Mouse (Mus musculus) CD4-positive, CD25-positive, alpha-beta regulatory T cell (primary cell): ENCODE measurements around the gene Muc16. TPM values are rescaled to one million over a fixed set of nuclear protein-coding genes. Genes with fewer than 3 reads are reported as not detected.

Experiments used
- polyA plus RNA-seq: library from polyadenylated mRNA; unstranded; fragments of 100-300 nt; shearing (Covaris generic); gene quantifications from one replicate; pipeline ENCODE4 v1.2.1, GENCODE M21; 2017

Gene Muc16
- polyA plus RNA-seq = 0.06 TPM

GRCm38 (mm10) chr9:18674480-18675154 is at the start of gene Muc16:
TSS of gene Muc16 (minus strand) at chr9:18674530.

GRCm38 (mm10) chr9:18478168-18478567 is 196.2 kb downstream of the Muc16 start, which contains the start of the genes Zfp558 and Mbd3l1:
TSS of gene Zfp558 (minus strand) at chr9:18478268.
TSS of gene Mbd3l1 (plus strand) at chr9:18478359.

Other genes starting within 250 kb of the Muc16 start
- gene Mbd3l2, start 243.9 kb downstream of the Muc16 start, polyA plus RNA-seq = not detected
- gene Zfp558, start 196.3 kb downstream of the Muc16 start, polyA plus RNA-seq = 2.8 TPM
- not detected for gene Mbd3l1, start 196.2 kb downstream of the Muc16 start, polyA plus RNA-seq
- 0.10 TPM for gene Olfr24, start 89.5 kb upstream of the Muc16 start, polyA plus RNA-seq
- gene Olfr828, start 145.0 kb upstream of the Muc16 start, polyA plus RNA-seq = not detected
- gene Olfr829, start 180.4 kb upstream of the Muc16 start, polyA plus RNA-seq = not detected
- gene Olfr830, start 200.2 kb upstream of the Muc16 start, polyA plus RNA-seq = not detected